Mouse (Mus musculus): ENCODE measurements around the gene Fhit. TPM values are rescaled to one million over a fixed set of nuclear protein-coding genes. Genes with fewer than 3 reads are reported as not detected.

Gene Fhit
- polyA plus RNA-seq, 1 experiment from 2014 or later = 1.6 TPM

DNA sequence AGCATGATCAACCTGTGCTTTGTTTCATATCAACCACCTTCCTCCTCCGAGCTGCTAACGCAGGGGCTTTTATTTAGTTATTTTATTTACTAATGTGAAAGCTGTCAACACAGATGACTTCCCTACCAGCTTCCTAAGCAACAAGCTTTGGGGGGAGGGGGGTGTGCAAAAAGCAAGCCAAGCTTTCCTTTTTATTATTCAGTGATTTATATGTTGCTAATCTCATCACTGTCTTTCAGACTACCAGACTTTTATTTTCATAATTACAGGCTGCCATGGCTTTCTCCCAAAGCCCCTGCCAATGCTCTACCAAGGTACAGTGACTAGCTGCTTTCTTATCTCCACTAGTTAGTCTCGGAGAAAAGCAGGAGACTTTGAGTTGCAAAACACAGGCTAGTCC is 1082.8 kb downstream of the Fhit start:
- Histone ChIP-seq H3K4me3 (replicated peaks) (no peak overlapping the region), H3K36me3 (no peaks in the 10 kb centered on the region), H3K9ac (no peak overlapping the region), H3K9me3 (replicated peaks) (no peaks in the 10 kb centered on the region), H3K4me1 (replicated peaks) (no peaks in the 10 kb centered on the region), H3K27me3 (no peaks in the 10 kb centered on the region), H3K27ac (no peak overlapping the region), H3K4me2 (no peak overlapping the region)
- DNase-seq (no peak), ATAC-seq (ENCODE audit: low read depth) (no peak)
- 59% methylated on average over 3 of the region's 3 CpGs for WGBS (ENCODE audit: insufficient replicate concordance)

DNA sequence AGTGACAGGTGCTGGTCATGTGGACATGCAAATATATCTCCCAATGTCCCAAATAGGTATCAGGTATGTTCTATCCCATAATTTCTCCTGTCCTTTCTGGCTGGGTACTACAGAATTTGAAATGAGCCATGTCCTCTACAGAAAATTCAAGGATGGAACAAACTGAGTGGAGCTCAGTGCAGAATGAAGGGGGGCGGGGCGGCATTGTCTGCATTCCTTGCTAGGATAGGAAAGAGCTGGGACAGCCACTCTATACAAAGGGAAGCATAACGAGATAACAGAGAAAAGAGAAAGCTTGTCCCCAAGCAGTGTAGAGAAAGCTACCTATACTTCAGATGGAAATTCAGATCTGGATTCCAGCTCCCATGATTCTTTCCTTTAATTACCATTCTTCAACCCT is 1111.9 kb downstream of the Fhit start:
- no peak for ATAC-seq (ENCODE audit: low read depth)
- Histone ChIP-seq H3K4me2 (no peak overlapping the region), H3K36me3 (no peaks in the 10 kb centered on the region), H3K9me3 (replicated peaks) (no peaks in the 10 kb centered on the region), H3K27me3 (no peaks in the 10 kb centered on the region), H3K27ac (no peak overlapping the region), H3K4me1 (replicated peaks) (no peaks in the 10 kb centered on the region), H3K9ac (no peak overlapping the region), H3K4me3 (replicated peaks) (no peak overlapping the region)
- WGBS (ENCODE audit: insufficient replicate concordance) = 69% methylated on average over 3 of the region's 3 CpGs
- DNase-seq = no peak

DNA sequence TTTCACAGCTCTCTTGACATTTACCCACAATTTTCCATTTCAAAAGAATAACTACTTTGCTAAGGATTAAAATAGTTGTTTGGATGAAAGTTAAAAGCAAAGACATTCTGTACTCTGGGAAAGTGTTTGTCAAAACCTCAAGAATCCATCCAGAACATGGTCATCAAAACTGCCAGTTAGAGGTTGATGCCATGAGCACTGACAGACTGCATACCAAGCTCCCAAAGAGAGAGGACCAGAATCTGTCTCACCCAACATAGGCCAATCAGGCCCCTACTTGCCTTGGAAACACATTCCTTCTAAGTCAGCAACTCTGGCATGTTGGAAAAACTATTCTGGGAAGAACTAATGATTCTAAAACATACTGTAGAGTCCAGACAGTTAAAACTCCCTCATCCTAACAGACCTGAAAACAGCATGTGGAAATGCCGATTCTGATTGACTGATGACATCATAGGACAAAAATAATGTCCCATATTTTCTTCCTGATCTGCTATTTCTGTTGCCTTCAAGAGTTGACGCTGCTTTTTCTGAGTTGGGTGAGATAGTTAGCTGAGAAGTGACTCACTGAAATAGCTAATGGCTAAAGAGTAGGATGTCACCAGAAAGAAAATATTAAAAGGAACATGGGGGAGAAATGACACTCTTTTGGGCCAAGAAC is 1114.6 kb downstream of the Fhit start:
- DNase-seq (no peak), ATAC-seq (ENCODE audit: low read depth) (no peak)
- 67% methylated on average over 2 of the region's 2 CpGs for WGBS (ENCODE audit: insufficient replicate concordance)
- Histone ChIP-seq H3K4me3 (replicated peaks) (no peak overlapping the region), H3K27me3 (no peaks in the 10 kb centered on the region), H3K36me3 (no peaks in the 10 kb centered on the region), H3K9me3 (replicated peaks) (no peaks in the 10 kb centered on the region), H3K4me2 (no peak overlapping the region), H3K27ac (no peak overlapping the region), H3K4me1 (replicated peaks) (no peaks in the 10 kb centered on the region), H3K9ac (no peak overlapping the region)

DNA sequence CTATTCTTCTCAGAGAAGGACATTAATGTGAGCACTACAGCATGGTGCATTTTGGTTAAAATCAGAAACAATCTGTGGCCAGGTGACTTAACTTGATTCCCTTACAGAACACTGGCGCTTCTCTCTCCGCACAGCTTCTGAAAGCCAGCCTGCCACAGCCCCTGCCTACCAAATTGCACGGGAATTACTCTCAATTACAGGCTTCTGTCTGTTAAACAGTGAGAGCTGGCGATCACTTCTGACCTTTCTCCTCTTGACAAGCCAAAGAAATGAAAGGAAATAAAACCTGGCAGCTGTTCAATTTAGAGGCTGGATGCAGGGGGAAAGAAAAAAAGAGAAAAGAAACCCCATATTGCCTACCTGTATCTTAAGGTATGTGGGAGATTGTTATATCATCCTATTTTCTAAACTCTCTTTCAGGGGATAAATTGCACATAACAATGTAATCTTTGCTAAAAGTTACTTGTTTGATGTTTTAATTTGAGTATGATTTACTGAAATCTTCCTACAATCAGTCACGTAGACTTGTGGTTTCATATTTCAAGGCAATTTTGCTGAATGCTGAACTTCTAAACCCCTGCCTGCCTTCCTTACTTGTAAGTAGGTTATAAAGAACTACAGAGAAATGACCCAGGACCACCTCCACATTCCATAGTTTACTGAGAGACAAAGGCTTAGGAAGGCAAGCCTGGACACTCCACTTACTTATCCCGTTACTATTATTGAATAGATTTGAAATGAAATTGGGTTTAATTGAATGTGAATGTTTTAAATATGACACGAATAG is 1115.3 kb downstream of the Fhit start:
- WGBS (ENCODE audit: insufficient replicate concordance) = 48% methylated on average over 7 of the region's 7 CpGs
- DNase-seq = no peak
- H3K9me3 ChIP-seq (replicated peaks) = no peaks in the 10 kb centered on the region
- no peaks in the 10 kb centered on the region for H3K27me3 ChIP-seq
- H3K36me3 ChIP-seq = no peaks in the 10 kb centered on the region
- H3K9ac ChIP-seq = no peak overlapping the region
- no peak for ATAC-seq (ENCODE audit: low read depth)
- H3K27ac ChIP-seq = no peak overlapping the region
- no peaks in the 10 kb centered on the region for H3K4me1 ChIP-seq (replicated peaks)
- H3K4me2 ChIP-seq = no peak overlapping the region
- no peak overlapping the region for H3K4me3 ChIP-seq (replicated peaks)

DNA sequence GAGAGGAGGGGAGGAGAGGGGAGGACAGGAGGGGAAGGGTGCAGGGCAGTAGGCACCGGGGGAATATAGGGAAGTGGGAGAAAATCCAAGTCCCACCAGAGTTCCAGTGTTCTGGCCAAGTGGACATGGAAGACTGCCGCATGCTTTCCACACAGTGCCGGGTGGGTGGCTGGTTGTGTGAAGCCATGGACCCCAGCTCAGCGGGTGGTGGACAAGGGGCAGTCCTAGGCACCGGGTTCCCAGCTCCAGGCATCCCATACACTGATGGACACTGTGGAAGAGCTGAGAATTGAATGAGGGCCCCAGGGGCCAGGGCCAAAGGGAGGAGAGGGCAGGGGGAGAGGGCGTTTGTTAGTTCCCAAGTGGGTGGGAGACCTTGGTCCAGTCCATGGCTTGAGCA is 1123.8 kb downstream of the Fhit start:
- Histone ChIP-seq H3K27ac (no peak overlapping the region), H3K9ac (no peak overlapping the region), H3K36me3 (no peaks in the 10 kb centered on the region), H3K9me3 (replicated peaks) (no peaks in the 10 kb centered on the region), H3K27me3 (no peaks in the 10 kb centered on the region), H3K4me3 (replicated peaks) (no peak overlapping the region), H3K4me2 (no peak overlapping the region), H3K4me1 (replicated peaks) (no peaks in the 10 kb centered on the region)
- WGBS (ENCODE audit: insufficient replicate concordance) = 53% methylated on average over 6 of the region's 6 CpGs
- ATAC-seq (ENCODE audit: low read depth) = no peak
- no peak for DNase-seq

DNA sequence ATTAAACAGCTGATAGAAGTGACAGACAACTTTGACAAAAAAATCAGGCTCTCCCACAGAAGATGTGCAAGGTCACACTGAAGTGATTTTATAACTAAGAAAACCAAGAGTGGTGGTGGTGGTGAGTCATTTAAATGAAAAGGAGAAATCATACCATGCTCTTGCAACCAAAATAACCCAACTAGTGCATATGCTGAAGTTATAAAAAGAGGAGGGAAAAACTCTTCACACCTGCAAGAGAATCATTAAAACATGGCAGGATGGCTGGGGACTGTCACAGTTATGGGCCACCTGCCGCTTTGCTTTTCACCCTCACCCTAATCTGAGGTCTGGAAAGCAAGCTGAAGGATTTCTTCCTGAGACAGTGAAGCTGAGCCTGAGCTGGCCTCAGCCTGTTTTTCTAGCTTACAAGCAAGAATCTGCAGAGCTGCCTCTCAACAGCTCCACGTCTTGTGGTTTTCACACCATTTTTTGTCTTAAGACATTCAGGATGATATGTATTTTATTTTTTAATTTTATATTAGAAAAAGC is 1125.1 kb downstream of the Fhit start:
- DNase-seq (no peak), ATAC-seq (ENCODE audit: low read depth) (no peak)
- WGBS (ENCODE audit: insufficient replicate concordance) = 55% methylated on average over 2 of the region's 2 CpGs
- Histone ChIP-seq H3K4me2 (no peak overlapping the region), H3K9ac (no peak overlapping the region), H3K36me3 (no peaks in the 10 kb centered on the region), H3K4me3 (replicated peaks) (no peak overlapping the region), H3K9me3 (replicated peaks) (no peaks in the 10 kb centered on the region), H3K27ac (no peak overlapping the region), H3K4me1 (replicated peaks) (no peaks in the 10 kb centered on the region), H3K27me3 (no peaks in the 10 kb centered on the region)

DNA sequence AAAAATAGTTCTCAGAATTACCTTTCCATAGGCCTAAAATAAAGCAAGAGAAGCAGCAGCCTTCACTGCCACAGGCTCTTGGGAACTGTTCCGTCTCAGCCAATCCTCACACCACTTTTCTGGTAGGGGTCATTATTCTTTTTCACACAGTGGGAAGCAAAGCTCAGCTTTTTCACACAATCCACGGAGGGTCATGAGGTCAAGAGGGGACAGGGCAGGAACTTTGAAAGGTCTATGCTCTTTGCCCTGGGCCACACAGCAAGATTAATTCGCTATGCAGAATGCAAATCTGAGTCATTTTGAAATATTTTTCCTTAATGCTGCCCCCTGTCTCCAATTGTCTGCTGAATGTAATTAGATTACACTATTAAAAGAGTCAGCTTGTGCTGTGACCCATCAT is 1126.2 kb downstream of the Fhit start:
- Histone ChIP-seq H3K27ac (no peak overlapping the region), H3K4me3 (replicated peaks) (no peak overlapping the region), H3K9ac (no peak overlapping the region), H3K9me3 (replicated peaks) (no peaks in the 10 kb centered on the region), H3K4me2 (no peak overlapping the region), H3K36me3 (no peaks in the 10 kb centered on the region), H3K27me3 (no peaks in the 10 kb centered on the region), H3K4me1 (replicated peaks) (no peaks in the 10 kb centered on the region)
- DNase-seq = no peak
- ATAC-seq (ENCODE audit: low read depth) = no peak
- 38% methylated on average over 3 of the region's 3 CpGs for WGBS (ENCODE audit: insufficient replicate concordance)

DNA sequence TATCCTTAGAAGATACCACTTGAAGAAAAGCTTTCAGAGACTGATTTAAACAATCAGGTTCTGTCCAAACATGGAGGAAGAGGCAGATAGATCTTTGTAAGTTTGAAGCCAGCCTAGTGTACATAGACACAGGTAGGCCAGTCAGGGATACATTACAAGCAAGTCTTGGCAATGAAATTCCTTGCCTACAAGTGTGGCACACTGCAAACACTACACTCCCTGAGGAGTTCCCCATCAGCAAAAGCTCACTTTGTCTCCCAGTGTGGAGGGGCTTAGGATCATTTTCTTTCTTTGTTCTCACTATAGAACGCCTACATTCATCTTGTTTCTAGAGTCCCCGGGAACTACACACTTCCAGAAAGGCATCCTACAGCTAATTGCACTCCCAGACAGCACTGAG is 1126.6 kb downstream of the Fhit start:
- Histone ChIP-seq H3K27ac (no peak overlapping the region), H3K4me3 (replicated peaks) (no peak overlapping the region), H3K9ac (no peak overlapping the region), H3K4me2 (no peak overlapping the region), H3K27me3 (no peaks in the 10 kb centered on the region), H3K4me1 (replicated peaks) (no peaks in the 10 kb centered on the region), H3K9me3 (replicated peaks) (no peaks in the 10 kb centered on the region), H3K36me3 (no peaks in the 10 kb centered on the region)
- no peak for ATAC-seq (ENCODE audit: low read depth)
- 47% methylated on average over 2 of the region's 2 CpGs for WGBS (ENCODE audit: insufficient replicate concordance)
- no peak for DNase-seq

DNA sequence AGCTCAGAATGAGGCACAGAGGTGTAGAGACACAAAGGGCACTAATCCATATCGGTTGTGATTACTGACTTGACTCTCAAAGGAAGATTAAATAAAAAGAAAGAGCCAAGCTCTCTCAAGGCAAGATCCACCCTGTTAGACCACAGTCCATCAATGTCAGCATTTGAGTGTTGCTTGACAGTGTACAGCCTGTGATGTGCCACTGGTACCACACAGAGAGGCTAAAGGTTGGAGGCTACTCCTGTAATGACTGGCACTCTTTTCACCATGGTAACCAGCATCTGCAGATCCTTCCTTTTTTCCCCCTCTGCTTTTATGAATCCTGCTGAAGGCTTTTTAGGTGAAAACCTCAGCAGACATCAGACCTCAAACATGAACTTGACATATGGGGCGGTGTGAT is 1138.5 kb downstream of the Fhit start:
- 72% methylated on average over 2 of the region's 2 CpGs for WGBS (ENCODE audit: insufficient replicate concordance)

DNA sequence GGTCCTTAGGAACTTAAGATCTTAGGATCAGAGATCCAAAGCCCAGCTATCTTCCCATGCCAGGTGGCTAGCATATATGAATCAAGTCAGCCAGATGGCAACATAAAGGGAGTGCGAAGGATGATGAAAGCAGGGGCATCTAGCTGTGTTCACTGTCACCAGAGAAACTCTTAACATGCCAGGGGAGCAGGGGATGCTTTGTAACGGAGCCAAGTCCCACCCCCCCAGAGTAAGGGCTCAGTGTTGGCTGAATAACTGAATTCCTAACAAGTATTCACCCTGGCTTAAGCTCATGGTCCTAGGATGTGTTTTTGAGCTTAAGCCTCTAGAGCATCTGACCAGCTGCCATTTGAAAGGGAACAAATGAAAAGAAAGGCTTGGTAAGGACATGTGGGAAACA is 1139.5 kb downstream of the Fhit start:
- no peak for ATAC-seq (ENCODE audit: low read depth)
- Histone ChIP-seq H3K9me3 (replicated peaks) (no peaks in the 10 kb centered on the region), H3K4me2 (no peak overlapping the region), H3K4me1 (replicated peaks) (no peaks in the 10 kb centered on the region), H3K4me3 (replicated peaks) (no peak overlapping the region), H3K36me3 (no peaks in the 10 kb centered on the region), H3K27ac (no peak overlapping the region), H3K9ac (no peak overlapping the region), H3K27me3 (no peaks in the 10 kb centered on the region)
- WGBS (ENCODE audit: insufficient replicate concordance) = 41% methylated on average over 2 of the region's 2 CpGs
- no peak for DNase-seq

More for the DNA sequence above, 1138.5 kb downstream of the Fhit start:
- H3K4me3 ChIP-seq (replicated peaks) = no peak overlapping the region
- H3K4me1 ChIP-seq (replicated peaks) = no peaks in the 10 kb centered on the region
- H3K27ac ChIP-seq = no peak overlapping the region
- ATAC-seq (ENCODE audit: low read depth) = no peak
- DNase-seq = no peak
- H3K36me3 ChIP-seq = no peaks in the 10 kb centered on the region
- no peak overlapping the region for H3K4me2 ChIP-seq
- no peak overlapping the region for H3K9ac ChIP-seq
- no peaks in the 10 kb centered on the region for H3K9me3 ChIP-seq (replicated peaks)
- H3K27me3 ChIP-seq = no peaks in the 10 kb centered on the region

DNA sequence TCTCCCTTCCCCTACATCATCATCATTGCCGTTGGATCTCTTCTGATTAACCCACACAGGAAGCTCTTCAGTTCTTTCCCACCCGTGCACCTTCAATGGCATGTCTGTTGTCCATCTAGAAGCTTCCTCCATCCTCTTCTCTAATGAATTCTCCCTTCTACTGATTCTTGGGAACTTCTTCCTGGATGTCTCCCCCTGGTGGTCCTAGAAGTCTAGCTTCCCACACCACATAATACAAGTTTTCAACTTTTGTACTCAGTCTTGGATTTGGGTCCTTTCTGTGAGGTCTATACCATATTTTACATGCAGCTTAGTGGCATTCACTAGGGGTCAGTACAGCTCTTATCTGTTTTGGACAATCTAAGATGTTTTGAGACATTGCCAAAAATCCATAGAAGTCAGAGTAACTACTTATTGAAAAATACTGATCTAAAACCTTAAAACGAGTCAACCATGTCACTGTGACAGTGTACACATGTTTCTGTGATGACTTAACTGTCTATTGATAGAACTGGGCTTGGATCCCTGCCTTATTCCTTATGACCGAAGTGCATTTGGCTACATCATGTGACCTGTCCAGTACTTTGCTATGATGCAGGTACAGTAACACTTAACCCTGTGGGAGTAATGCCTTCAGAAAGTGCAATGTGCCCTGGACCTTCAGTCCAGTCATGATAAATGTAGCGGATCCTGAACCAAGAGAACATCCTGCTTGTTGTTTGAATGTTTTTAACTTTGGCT is 1141.3 kb downstream of the Fhit start:
- Histone ChIP-seq H3K9ac (no peak overlapping the region), H3K36me3 (no peaks in the 10 kb centered on the region), H3K4me1 (replicated peaks) (no peaks in the 10 kb centered on the region), H3K27ac (no peak overlapping the region), H3K4me2 (no peak overlapping the region), H3K4me3 (replicated peaks) (no peak overlapping the region), H3K27me3 (no peaks in the 10 kb centered on the region), H3K9me3 (replicated peaks) (no peaks in the 10 kb centered on the region)
- no peak for ATAC-seq (ENCODE audit: low read depth)
- WGBS (ENCODE audit: insufficient replicate concordance) = 54% methylated on average over 5 of the region's 5 CpGs
- DNase-seq = no peak
